Mouse (Mus musculus) lung, postnatal 10 days (tissue): ENCODE measurements around the gene Slc25a33.
A peak's percentile ranks its signal among the peaks of the same experiment; 100 is the strongest.
"Not testable (repeated sequence)": the region's sequence is repeated elsewhere in the genome, so short reads cannot be mapped to it uniquely, and the experiment has no call there.

Source experiments
- DNase-seq: peaks from one replicate; pipeline ENCODE4 v3.0.0; 2021

The Slc25a33 gene

DNA sequence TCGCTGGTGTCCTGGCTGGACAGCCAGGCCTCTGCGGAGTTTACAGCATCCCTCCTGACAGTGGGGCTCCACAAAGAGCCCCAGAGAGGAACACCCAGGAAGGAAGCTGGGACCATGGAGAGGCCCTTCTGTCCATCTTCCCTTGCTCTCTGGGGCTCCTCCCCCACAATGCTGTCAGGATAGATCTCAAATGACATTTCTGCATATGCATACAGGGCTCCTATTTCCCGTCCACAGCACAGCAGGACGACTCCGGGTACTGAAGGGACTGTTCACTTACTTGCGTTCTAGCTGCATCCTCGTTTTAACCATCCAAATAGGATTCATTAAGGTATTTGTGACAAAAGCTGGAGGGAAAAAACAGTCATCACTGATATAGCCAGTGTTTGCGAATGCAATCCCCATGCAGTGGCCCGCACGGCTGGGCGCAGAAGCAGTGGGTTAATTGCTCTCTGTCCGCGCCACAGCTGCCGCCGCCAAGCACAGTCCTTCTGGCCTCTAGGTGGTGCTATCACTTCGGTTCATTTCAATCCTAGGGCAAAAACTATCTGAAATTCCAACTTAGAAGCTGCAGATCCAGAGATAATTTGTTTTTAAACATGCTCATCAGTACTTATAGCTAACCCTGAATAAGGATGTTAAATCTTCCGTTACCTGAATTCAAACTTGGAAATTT is 21.8 kb downstream of the Slc25a33 start:
- DNase-seq = peak; percentile 79

DNA sequence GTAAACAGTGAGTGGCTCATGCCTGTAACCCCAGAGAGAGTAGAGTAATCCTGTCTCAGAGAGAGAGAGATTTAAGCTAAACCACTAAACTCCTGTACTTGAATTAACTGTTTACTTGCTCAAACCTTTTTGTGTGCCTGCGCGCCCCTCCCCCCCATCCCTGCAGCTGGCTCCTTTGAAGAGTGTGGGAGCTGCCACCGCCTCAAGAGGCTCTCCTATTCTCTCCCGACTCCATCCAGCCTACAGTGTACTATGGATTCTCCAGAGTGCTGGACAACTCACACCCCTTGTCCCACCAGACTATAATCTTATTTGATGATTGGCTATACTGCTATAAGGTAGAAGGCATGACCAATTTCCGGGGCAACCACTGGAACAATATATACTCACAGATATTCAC is 23.4 kb downstream of the Slc25a33 start:
- no peak for DNase-seq

- DNase-seq = not testable (repeated sequence)
These were observed 24.4 kb downstream of the Slc25a33 start for GRCm38 (mm10) chr4:149749663-149750015.

GRCm38 (mm10) chr4:149749003-149749662 is 24.9 kb downstream of the Slc25a33 start:
- DNase-seq = no peak

DNA sequence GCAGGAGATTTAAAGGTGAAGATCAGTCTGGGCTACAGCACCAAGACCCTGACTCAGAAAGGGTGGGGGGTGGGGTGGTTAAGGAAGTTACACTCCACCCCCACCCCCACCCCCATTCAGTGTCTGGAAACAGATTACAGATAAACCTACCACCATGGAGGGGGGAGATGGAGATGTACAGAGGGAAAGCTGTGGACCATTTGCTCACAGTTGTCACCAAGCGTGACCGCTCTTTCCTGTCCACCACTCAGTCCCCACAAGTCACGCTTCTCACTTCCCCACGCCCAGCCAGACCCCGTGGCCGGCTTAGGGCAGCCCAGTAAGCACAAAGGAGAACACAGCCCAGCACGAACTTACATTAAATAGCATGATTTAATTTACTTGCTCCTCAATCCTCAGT is 30.0 kb downstream of the Slc25a33 start:
- no peak for DNase-seq

DNA sequence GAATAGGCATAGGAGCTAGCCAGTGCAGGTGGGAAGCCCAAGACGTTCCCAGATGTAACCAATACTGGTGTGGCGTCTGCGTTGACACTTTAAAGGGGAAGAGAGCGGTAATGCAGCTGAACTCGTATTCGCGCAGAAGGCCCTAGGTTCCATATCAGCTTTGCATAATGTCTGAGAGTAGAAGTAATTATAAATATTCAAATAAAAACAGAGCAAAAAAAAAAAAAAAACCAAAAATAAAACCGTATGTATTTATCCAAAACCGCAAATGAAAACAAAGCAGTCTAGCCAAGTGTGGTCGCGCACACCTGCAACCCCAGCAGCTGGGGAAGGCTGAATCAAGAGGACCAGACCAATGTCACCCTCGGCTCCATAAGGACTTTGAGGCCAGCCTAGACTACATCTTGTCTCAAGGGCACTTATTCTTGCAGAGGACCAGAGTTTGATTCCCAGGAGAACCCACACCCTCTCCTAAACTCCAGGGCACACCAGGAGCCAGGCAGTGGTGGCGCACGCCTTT is 32.0 kb downstream of the Slc25a33 start:
- no peak for DNase-seq

DNA sequence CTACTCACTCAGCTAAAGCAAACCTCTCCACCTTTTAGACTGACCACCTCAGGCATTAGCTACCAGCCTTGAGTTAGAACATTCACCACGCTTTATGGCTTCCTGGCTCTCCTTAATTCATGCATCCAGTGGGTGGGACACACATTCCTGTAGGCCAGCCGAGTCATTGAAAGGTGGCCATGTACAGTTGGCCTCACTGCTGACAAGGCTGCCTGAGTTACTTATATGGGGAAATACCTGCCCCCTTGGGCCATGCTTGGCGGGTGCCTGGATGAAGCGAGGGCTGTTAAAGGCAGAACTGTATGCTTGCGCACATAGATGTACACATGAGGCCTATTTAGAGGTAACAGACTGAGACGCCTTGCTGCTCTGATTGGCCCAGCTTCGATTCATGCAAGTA is 33.8 kb downstream of the Slc25a33 start:
- no peak for DNase-seq

GRCm38 (mm10) chr4:149739478-149739877 is 34.6 kb downstream of the Slc25a33 start:
- DNase-seq = no peak

DNA sequence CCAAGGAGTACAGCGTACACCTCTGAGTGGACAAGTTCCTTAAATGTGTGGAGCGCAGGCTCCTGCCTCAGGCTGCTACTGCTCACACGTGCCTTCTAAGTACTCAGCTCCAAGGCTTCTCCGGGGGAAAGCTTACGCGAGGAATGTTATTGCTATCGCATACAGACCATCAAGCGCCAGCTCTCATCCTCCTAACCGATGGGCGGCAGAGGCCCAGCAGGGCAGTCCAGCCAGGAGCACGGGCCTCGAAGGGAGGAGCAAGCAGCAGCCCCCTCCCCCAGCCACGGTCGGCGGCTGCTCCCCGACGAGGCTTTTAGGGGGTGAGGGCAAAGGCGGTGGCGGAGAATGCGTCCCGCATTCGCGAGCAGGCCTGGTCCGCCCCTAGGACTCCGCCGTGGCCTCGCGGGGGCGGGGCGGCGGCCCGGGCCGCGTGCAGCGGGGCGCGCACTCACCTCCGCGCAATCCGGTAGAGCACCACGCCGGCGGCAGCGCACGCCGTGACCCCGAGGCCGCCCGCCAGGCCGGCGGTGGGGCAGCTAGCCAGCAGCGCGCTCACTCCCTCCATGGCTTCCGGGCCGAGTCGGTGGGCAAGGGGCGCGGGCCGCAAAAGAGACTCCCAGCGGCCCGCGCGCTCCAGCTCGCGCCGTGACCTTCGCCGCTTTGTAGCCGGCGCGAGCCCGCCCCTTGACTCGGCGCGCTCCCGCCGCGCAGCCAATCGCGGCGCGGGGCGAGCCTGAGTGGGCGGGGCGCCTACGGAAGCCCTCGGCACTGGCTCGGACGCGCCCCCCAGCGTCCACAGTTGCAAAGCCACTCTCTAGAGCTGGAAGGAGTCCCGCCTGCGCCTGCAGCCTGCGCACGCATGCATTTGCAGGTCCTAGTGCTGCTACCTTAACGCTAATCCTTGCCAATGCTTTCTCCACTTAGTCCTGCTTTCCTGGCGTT is 36.4 kb downstream of the Slc25a33 start, which contains the start of gene Tmem201:
Gene Tmem201 (minus strand): TSS at position 662 of the 942 bp plus-strand sequence.
- peak; percentile 95 for DNase-seq

- peak; percentile 57 for DNase-seq
These were observed 37.5 kb downstream of the Slc25a33 start for GRCm38 (mm10) chr4:149736581-149736980.

- DNase-seq = no peak
These were observed 38.3 kb downstream of the Slc25a33 start for GRCm38 (mm10) chr4:149735624-149736250.

- DNase-seq = no peak
These were observed 39.2 kb downstream of the Slc25a33 start for GRCm38 (mm10) chr4:149734730-149735475.

DNA sequence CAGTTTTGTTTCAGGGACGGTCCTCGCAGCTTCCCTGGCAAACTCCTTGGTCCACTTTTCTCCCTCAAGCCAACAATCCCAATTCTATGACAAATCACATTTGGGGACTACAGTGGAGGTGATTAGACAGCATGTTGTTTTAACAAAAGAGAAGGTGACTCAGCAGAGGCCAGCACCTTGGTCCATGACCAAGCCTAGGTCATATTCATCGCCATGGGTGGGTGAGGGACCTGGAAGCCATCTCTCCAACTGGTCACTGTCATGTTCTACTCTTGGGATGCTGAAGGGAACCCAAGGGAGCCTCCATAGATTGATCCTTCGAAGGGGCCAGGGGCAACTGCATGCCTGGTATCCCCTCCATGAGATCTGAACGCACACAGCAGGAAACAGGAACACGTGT is 39.8 kb downstream of the Slc25a33 start:
- no peak for DNase-seq

GRCm38 (mm10) chr4:149733748-149734147 is 40.3 kb downstream of the Slc25a33 start:
- DNase-seq = no peak

DNA sequence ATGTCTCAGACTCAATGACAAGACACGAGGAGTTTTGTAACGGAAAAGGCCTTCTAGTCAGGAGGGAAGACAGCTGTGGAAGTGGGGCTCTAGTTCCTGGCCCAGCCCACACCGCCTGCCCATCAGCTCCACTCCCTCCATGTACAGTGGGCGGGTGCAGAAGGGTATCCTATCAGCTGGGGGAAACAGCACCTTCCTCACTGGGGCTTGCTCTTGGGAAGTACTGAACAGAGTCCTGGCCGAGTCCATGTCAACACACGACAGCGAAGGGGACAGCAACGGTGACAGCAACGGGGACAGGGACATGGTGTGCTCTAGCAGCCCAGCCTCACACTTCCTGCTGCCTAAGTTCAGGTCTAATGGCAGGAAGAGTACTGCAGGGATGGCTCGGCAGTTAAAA is 41.3 kb downstream of the Slc25a33 start:
- peak; percentile 43 for DNase-seq

DNA sequence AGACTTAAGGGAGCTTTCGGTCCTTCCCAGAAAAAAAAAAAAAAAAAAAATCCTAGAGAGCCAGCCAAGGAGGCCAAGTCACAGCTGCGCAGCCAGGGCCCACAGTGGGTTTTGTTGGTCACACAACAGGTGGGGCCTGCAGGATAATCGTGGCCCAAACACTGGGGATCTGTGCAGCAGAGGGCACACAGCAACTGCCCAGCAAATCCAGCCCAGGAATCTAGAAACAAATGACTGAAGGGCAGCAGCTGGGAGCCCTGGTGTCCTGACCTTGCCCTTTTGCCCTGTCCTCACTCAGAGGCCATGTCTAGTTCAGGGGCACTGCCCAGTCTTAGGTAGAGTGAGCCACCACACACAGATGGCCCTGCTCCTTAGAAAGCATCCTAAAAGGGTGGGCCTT is 41.8 kb downstream of the Slc25a33 start:
- no peak for DNase-seq

GRCm38 (mm10) chr4:149730827-149731226 is 43.2 kb downstream of the Slc25a33 start:
- DNase-seq = no peak

DNA sequence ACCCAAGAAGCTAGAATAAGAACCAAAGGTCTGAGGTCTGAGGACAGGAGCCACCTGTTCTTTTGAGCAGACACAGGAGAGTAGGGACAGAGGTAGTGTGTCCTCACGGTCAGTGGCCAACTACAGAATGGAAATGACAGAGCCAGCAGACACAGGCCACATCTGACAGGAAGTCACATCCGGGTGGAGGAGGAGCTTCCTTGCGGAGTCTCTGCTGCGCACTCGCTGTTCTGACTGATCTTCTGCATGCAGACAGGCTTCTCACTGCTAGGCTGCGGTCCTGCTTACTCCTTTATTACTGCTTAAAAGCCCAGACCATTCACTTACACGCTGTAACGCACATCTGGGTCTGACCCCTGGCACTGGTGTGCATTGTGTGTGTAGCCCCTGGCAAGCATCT is 45.3 kb downstream of the Slc25a33 start:
- peak; percentile 61 for DNase-seq

GRCm38 (mm10) chr4:149727636-149728035 is 46.4 kb downstream of the Slc25a33 start:
- no peak for DNase-seq

DNA sequence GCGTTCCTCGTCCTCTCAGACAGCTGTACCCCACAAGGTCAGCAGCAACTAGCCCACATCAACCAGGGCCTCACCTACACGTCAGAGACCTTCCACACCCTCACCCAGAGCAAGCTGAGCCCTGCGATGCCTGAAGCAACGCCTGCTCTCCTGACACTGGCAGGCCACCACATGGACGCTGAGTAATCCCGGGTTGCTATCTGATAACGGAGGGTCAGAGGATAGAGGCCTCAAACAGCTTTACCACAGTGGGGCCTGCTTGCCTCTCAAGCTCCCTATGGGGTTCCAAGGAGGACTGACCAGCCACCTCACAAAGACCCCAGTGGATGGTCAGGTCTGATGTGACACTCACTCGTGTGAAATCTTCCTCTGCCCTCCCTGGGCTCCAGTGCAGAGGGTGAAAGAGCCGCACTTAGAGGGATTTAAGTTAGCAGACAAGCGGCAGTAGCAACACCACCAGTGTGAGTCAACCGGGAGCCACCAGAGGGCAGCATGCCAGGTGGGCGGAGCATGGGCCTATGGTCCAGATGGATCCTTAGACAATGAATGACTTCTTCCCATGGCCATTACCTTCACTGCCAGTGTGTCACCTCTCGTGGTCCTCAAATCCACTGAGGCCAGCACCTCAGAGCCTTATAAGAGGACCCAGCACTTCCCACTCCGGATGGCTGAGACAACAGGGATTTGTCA is 48.3 kb downstream of the Slc25a33 start:
- DNase-seq = peak; percentile 91

DNA sequence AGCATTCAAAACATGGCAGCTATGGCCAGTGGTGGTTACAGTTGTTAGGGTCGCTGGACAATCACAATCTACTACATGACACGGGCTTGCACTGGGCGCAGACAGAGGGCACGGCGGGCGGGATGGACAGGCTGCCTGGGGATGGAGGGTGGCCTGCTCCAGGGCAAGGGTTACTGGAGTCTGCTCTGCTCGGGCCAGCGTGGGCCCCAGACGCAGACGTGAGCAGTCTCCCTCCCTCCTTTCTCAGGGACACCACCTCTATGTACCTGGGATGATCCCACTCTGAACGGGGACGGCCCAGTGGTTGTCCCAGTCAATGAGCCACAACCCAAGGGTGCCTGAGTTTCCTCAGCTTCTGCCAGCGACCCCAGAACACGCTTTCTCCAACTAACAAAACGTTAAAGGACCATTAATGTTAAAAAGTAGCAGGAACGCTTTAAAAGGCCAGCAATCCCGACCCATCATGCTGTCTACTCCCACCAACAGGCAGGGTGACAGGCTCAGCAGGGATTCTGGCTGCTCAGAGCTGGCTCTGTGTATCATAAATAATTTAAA is 49.1 kb downstream of the Slc25a33 start:
- no peak for DNase-seq
